Mouse (Mus musculus) forebrain, embryonic 10.5 days (tissue): ENCODE data around the gene Syne1. TPM values are rescaled to one million over a fixed set of nuclear protein-coding genes. Genes with fewer than 3 reads are reported as not detected.

Experiments
- DNase-seq: peaks from one replicate; pipeline ENCODE4 v3.0.0-alpha.2; 2017; ENCODE audit warnings: low spot score; ENCODE audit errors: extremely low spot score
- H3K27ac ChIP-seq: fragments of 300-500 bp; sonication (generic); 2 replicates; pipeline ENCODE4 v1.5.1; 2016; ENCODE audit warnings: mild to moderate bottlenecking
- H3K27me3 ChIP-seq: fragments of 300-500 bp; sonication (generic); 2 replicates; pipeline ENCODE4 v1.6.1; 2016; ENCODE audit warnings: mild to moderate bottlenecking; ENCODE audit not compliant: poor library complexity, severe bottlenecking
- H3K36me3 ChIP-seq: fragments of 300-500 bp; sonication (generic); replicated peaks from 2 replicates; pipeline ENCODE4 v1.6.1; 2016; ENCODE audit warnings: mild to moderate bottlenecking, moderate library complexity
- H3K4me1 ChIP-seq: fragments of 300-500 bp; sonication (generic); 2 replicates; pipeline ENCODE4 v1.6.1; 2016
- H3K4me3 ChIP-seq: fragments of 300-500 bp; sonication (generic); 2 replicates; pipeline ENCODE4 v1.5.1; 2016; ENCODE audit warnings: mild to moderate bottlenecking, moderate library complexity
- H3K9me3 ChIP-seq: fragments of 300-500 bp; sonication (generic); 2 replicates; pipeline ENCODE4 v1.6.1; 2016; ENCODE audit warnings: mild to moderate bottlenecking, moderate library complexity
- WGBS: fragments of 180-500 bp; shearing (Covaris S2); methylation state at CpG from one replicate; pipeline ENCODE4 v1.1.7; 2016; 5-methylcytosine and 5-hydroxymethylcytosine counted together
- polyA plus RNA-seq: library from polyadenylated mRNA; unstranded; fragments of >200 nt; fragmentation: Nextera tagmentation; extraction: Ambion mirVana; gene quantifications from 2 replicates; pipeline ENCODE4 v1.2.1, GENCODE M21; 2016

The Syne1 gene
- polyA plus RNA-seq, 1 experiment from 2014 or later = 1.7 TPM

- WGBS = 85% methylated on average over 8 of the region's 8 CpGs
- no peak overlapping the region for H3K27ac ChIP-seq
- no peak overlapping the region for H3K4me3 ChIP-seq
- H3K27me3 ChIP-seq = no peaks in the 10 kb centered on the region
- no peaks in the 10 kb centered on the region for H3K9me3 ChIP-seq
- H3K36me3 ChIP-seq = no peaks in the 10 kb centered on the region
- DNase-seq = no peak
- H3K4me1 ChIP-seq = no peaks in the 10 kb centered on the region
Observed at GRCm38 (mm10) chr10:5072054-5072453, 479.2 kb downstream of the Syne1 start.

- Histone ChIP-seq H3K4me3 (no peak overlapping the region), H3K9me3 (no peaks in the 10 kb centered on the region), H3K4me1 (no peaks in the 10 kb centered on the region), H3K27ac (no peak overlapping the region), H3K36me3 (no peaks in the 10 kb centered on the region), H3K27me3 (no peaks in the 10 kb centered on the region)
- DNase-seq = no peak
- WGBS = 76% methylated on average over 3 of the region's 3 CpGs
Observed at GRCm38 (mm10) chr10:5070941-5071231, 480.4 kb downstream of the Syne1 start.

- no peak for DNase-seq
- no peaks in the 10 kb centered on the region for H3K4me1 ChIP-seq
- no peak overlapping the region for H3K27ac ChIP-seq
- 93% methylated on average over 11 of the region's 11 CpGs for WGBS
- no peak overlapping the region for H3K4me3 ChIP-seq
- H3K9me3 ChIP-seq = no peaks in the 10 kb centered on the region
- H3K27me3 ChIP-seq = no peaks in the 10 kb centered on the region
- H3K36me3 ChIP-seq = no peaks in the 10 kb centered on the region
Observed at GRCm38 (mm10) chr10:5070168-5070940, 480.9 kb downstream of the Syne1 start.

GRCm38 (mm10) chr10:5068676-5069265 is 482.5 kb downstream of the Syne1 start, which contains the start of gene Gm10097:
Gm10097 (plus strand) TSS chr10:5069192.
- Histone ChIP-seq H3K27ac (no peak within 1 kb of the TSS), H3K27me3 (no peaks in the 10 kb centered on the region), H3K4me1 (no peaks in the 10 kb centered on the region), H3K36me3 (no peaks in the 10 kb centered on the region), H3K9me3 (no peaks in the 10 kb centered on the region), H3K4me3 (no peak within 1 kb of the TSS)
- no peak for DNase-seq
- WGBS = 89% methylated on average over 14 of the region's 14 CpGs

GRCm38 (mm10) chr10:5067113-5067512 is 484.2 kb downstream of the Syne1 start:
- Histone ChIP-seq H3K27ac (no peak overlapping the region), H3K9me3 (no peaks in the 10 kb centered on the region), H3K27me3 (no peaks in the 10 kb centered on the region), H3K36me3 (no peaks in the 10 kb centered on the region), H3K4me1 (no peaks in the 10 kb centered on the region), H3K4me3 (no peak overlapping the region)
- WGBS = 92% methylated on average over 3 of the region's 3 CpGs
- DNase-seq = no peak

- WGBS = 88% methylated on average over 2 of the region's 2 CpGs
- Histone ChIP-seq H3K36me3 (no peaks in the 10 kb centered on the region), H3K27me3 (no peaks in the 10 kb centered on the region), H3K4me1 (peaks cover 11% of the 10 kb centered on the region), H3K4me3 (no peak overlapping the region), H3K27ac (no peak overlapping the region), H3K9me3 (no peaks in the 10 kb centered on the region)
- no peak for DNase-seq
Observed at GRCm38 (mm10) chr10:5059983-5060382, 491.3 kb downstream of the Syne1 start.

GRCm38 (mm10) chr10:5058876-5059275 is 492.4 kb downstream of the Syne1 start:
- no peaks in the 10 kb centered on the region for H3K27me3 ChIP-seq
- WGBS = 88% methylated on average over 2 of the region's 2 CpGs
- no peak for DNase-seq
- no peaks in the 10 kb centered on the region for H3K36me3 ChIP-seq
- no peaks in the 10 kb centered on the region for H3K9me3 ChIP-seq
- no peak overlapping the region for H3K4me3 ChIP-seq
- peaks cover 11% of the 10 kb centered on the region for H3K4me1 ChIP-seq
- H3K27ac ChIP-seq = no peak overlapping the region

GRCm38 (mm10) chr10:5057661-5058060 is 493.6 kb downstream of the Syne1 start:
- Histone ChIP-seq H3K27ac (no peak overlapping the region), H3K4me1 (peaks cover 11% of the 10 kb centered on the region), H3K4me3 (no peak overlapping the region), H3K9me3 (no peaks in the 10 kb centered on the region), H3K36me3 (no peaks in the 10 kb centered on the region), H3K27me3 (no peaks in the 10 kb centered on the region)
- no peak for DNase-seq
- 95% methylated on average over 15 of the region's 15 CpGs for WGBS

- Histone ChIP-seq H3K36me3 (no peaks in the 10 kb centered on the region), H3K4me3 (no peak overlapping the region), H3K9me3 (no peaks in the 10 kb centered on the region), H3K4me1 (peaks cover 11% of the 10 kb centered on the region), H3K27ac (no peak overlapping the region), H3K27me3 (no peaks in the 10 kb centered on the region)
- WGBS = 81% methylated on average over 3 of the region's 3 CpGs
- DNase-seq = no peak
Observed at GRCm38 (mm10) chr10:5056940-5057339, 494.3 kb downstream of the Syne1 start.

GRCm38 (mm10) chr10:5056243-5056735 is 495.0 kb downstream of the Syne1 start:
- WGBS = 51% methylated on average over 10 of the region's 10 CpGs
- no peaks in the 10 kb centered on the region for H3K9me3 ChIP-seq
- H3K27ac ChIP-seq = no peak overlapping the region
- DNase-seq = no peak
- peaks cover 11% of the 10 kb centered on the region for H3K4me1 ChIP-seq
- no peaks in the 10 kb centered on the region for H3K27me3 ChIP-seq
- no peak overlapping the region for H3K4me3 ChIP-seq
- no peaks in the 10 kb centered on the region for H3K36me3 ChIP-seq

GRCm38 (mm10) chr10:5045671-5046070 is 505.6 kb downstream of the Syne1 start:
- H3K9me3 ChIP-seq = no peaks in the 10 kb centered on the region
- no peak for DNase-seq
- H3K4me1 ChIP-seq = no peaks in the 10 kb centered on the region
- no peak overlapping the region for H3K27ac ChIP-seq
- H3K36me3 ChIP-seq = no peaks in the 10 kb centered on the region
- 92% methylated on average over 5 of the region's 5 CpGs for WGBS
- no peaks in the 10 kb centered on the region for H3K27me3 ChIP-seq
- H3K4me3 ChIP-seq = no peak overlapping the region

- Histone ChIP-seq H3K9me3 (peaks cover 2% of the 10 kb centered on the region; the same call in 1 of the 2 replicates), H3K27me3 (no peaks in the 10 kb centered on the region), H3K4me1 (no peaks in the 10 kb centered on the region), H3K27ac (no peak overlapping the region), H3K4me3 (no peak overlapping the region), H3K36me3 (no peaks in the 10 kb centered on the region)
- 91% methylated on average over 7 of the region's 7 CpGs for WGBS
- no peak for DNase-seq
Observed at GRCm38 (mm10) chr10:5045213-5045612, 506.1 kb downstream of the Syne1 start.

GRCm38 (mm10) chr10:5044481-5044880 is 506.8 kb downstream of the Syne1 start:
- Histone ChIP-seq H3K36me3 (no peaks in the 10 kb centered on the region), H3K4me1 (no peaks in the 10 kb centered on the region), H3K27me3 (no peaks in the 10 kb centered on the region), H3K4me3 (no peak overlapping the region), H3K9me3 (peaks cover 2% of the 10 kb centered on the region; the same call in 1 of the 2 replicates), H3K27ac (no peak overlapping the region)
- WGBS = 90% methylated on average over 8 of the region's 8 CpGs
- DNase-seq = no peak
